Mouse (Mus musculus) lung, adult 2 months (tissue): Measurements from ENCODE around the gene Borcs6. TPM values are rescaled to one million over a fixed set of nuclear protein-coding genes. Genes with fewer than 3 reads are reported as not detected.

Experiments used
- DNase-seq: peaks from one replicate; pipeline ENCODE4 v3.0.0; 2022
- H3K4me1 ChIP-seq: fragments of 200-500 bp; 2 replicates; pipeline ENCODE4 v1.6.1; 2011; ENCODE audit warnings: low read length; ENCODE audit not compliant: control insufficient read depth, insufficient read depth
- H3K4me3 ChIP-seq: fragments of 200-500 bp; replicated peaks from 2 replicates; pipeline ENCODE3; 2011; ENCODE audit warnings: low read depth, mild to moderate bottlenecking, control low read depth, low read length; ENCODE audit errors: extremely low read depth
- CTCF ChIP-seq: fragments of 200-500 bp; IDR thresholded peaks from 2 replicates; pipeline ENCODE4 v1.5.1; 2011; ENCODE audit warnings: mild to moderate bottlenecking, low read length, control low read depth; ENCODE audit not compliant: insufficient read depth
- POLR2A ChIP-seq: fragments of 200-500 bp; IDR thresholded peaks from 2 replicates; pipeline ENCODE4 v1.6.1; 2011; ENCODE audit warnings: low read depth, mild to moderate bottlenecking, control low read depth, low read length, borderline replicate concordance; ENCODE audit errors: extremely low read depth
- WGBS: fragments of 180-500 bp; shearing (Covaris S2); methylation state at CpG from one replicate; pipeline ENCODE4 v1.1.7; 2018; 5-methylcytosine and 5-hydroxymethylcytosine counted together
- polyA plus RNA-seq: library from polyadenylated mRNA; depleted of rRNA; stranded (reverse); fragments of >200 nt; gene quantifications from 2 replicates; pipeline ENCODE4 v1.2.3, GENCODE M21; 2012

Borcs6 gene
- polyA plus RNA-seq, 1 experiment = 21.0 TPM

- no peak for DNase-seq
- TF ChIP-seq POLR2A (no peak), CTCF (no peak)
- no peak overlapping the region for H3K4me3 ChIP-seq
- WGBS = 85% methylated on average over 20 of the region's 20 CpGs
- peaks cover 19% of the 10 kb centered on the region for H3K4me1 ChIP-seq
Observed at GRCm38 (mm10) chr11:69100639-69101360, 41.3 kb downstream of the Borcs6 start.

- H3K4me1 ChIP-seq = peaks cover 19% of the 10 kb centered on the region
- DNase-seq = peak; percentile 5
- TF ChIP-seq CTCF = no peak
- no peak for TF ChIP-seq POLR2A
- no peak overlapping the region for H3K4me3 ChIP-seq
- WGBS = 90% methylated on average over 21 of the region's 21 CpGs
Observed at GRCm38 (mm10) chr11:69101604-69102402, 42.3 kb downstream of the Borcs6 start.

- WGBS = 90% methylated on average over 7 of the region's 7 CpGs
- Histone ChIP-seq H3K4me1 (peaks cover 19% of the 10 kb centered on the region), H3K4me3 (no peak overlapping the region)
- peak; percentile 3 for DNase-seq
- no peak for TF ChIP-seq CTCF
- TF ChIP-seq POLR2A = no peak
Observed at GRCm38 (mm10) chr11:69102403-69102725, 42.8 kb downstream of the Borcs6 start.

- Histone ChIP-seq H3K4me1 (peaks cover 13% of the 10 kb centered on the region), H3K4me3 (no peak overlapping the region)
- TF ChIP-seq CTCF = no peak
- WGBS = 96% methylated on average over 14 of the region's 14 CpGs
- DNase-seq = no peak
Observed at GRCm38 (mm10) chr11:69103121-69103520, 43.6 kb downstream of the Borcs6 start.

- TF ChIP-seq CTCF = no peak
- WGBS = 86% methylated on average over 15 of the region's 15 CpGs
- H3K4me1 ChIP-seq = peaks cover 8% of the 10 kb centered on the region; the same call in 1 of the 2 replicates
- no peak overlapping the region for H3K4me3 ChIP-seq
- DNase-seq = peak; percentile 4
Observed at GRCm38 (mm10) chr11:69103531-69104435, 44.3 kb downstream of the Borcs6 start.

- Histone ChIP-seq H3K4me3 (no peak overlapping the region), H3K4me1 (peaks cover 8% of the 10 kb centered on the region; the same call in 1 of the 2 replicates)
- no peak for TF ChIP-seq POLR2A
- TF ChIP-seq CTCF = no peak
- 93% methylated on average over 14 of the region's 14 CpGs for WGBS
- DNase-seq = peak; percentile 4
Observed at GRCm38 (mm10) chr11:69104487-69104886, 45.0 kb downstream of the Borcs6 start.

- Histone ChIP-seq H3K4me3 (no peak overlapping the region), H3K4me1 (peaks cover 8% of the 10 kb centered on the region; the same call in 1 of the 2 replicates)
- 84% methylated on average over 6 of the region's 6 CpGs for WGBS
- TF ChIP-seq CTCF = no peak
- TF ChIP-seq POLR2A = no peak
- DNase-seq = no peak
Observed at GRCm38 (mm10) chr11:69105227-69105626, 45.7 kb downstream of the Borcs6 start.

GRCm38 (mm10) chr11:69105796-69106195 lies 46.3 kb downstream of the Borcs6 start:
- TF ChIP-seq CTCF (no peak), POLR2A (0 out of 2 replicates have a peak, but pooled peaks have one; percentile 7)
- DNase-seq = no peak
- no peak overlapping the region for H3K4me3 ChIP-seq
- peaks cover 4% of the 10 kb centered on the region; the same call in 1 of the 2 replicates for H3K4me1 ChIP-seq
- WGBS = 75% methylated on average over 2 of the region's 2 CpGs

- 91% methylated on average over 11 of the region's 11 CpGs for WGBS
Observed at GRCm38 (mm10) chr11:69106299-69106698, 46.8 kb downstream of the Borcs6 start.

More at GRCm38 (mm10) chr11:69106299-69106698, 46.8 kb downstream of the Borcs6 start:
- Histone ChIP-seq H3K4me3 (no peak overlapping the region), H3K4me1 (peaks cover 4% of the 10 kb centered on the region; the same call in 1 of the 2 replicates)
- no peak for TF ChIP-seq CTCF
- TF ChIP-seq POLR2A = no peak
- DNase-seq = no peak
